Mouse (Mus musculus) MEL (cell line): ENCODE measurements around the gene Dglucy.

ENCODE experiments used
- CHD2 ChIP-seq: IDR thresholded peaks from 2 replicates; pipeline ENCODE4 v1.6.1; 2011; ENCODE audit warnings: low read length, improper control_type of control experiment
- CTCF ChIP-seq, 3 experiments: IDR thresholded peaks in 2 of 3; conservative IDR thresholded peaks in 1 of 3; 2 replicates each; pipeline ENCODE4 v1.5.1; 2011 to 2012; ENCODE audit warnings: low read length in 3 of 3, low read depth in 2 of 3, mild to moderate bottlenecking in 2 of 3, improper control_type of control experiment in 1 of 3, inconsistent platforms in 1 of 3, mixed read lengths in 1 of 3, moderate library complexity in 1 of 3; ENCODE audit not compliant: control insufficient read depth in 1 of 3, insufficient read depth in 1 of 3, poor library complexity in 1 of 3, severe bottlenecking in 1 of 3
- EP300 ChIP-seq, 2 experiments: IDR thresholded peaks; 2 replicates each; pipeline ENCODE4 v1.6.1; 2011; ENCODE audit warnings: improper control_type of control experiment in 2 of 2, low read length in 2 of 2, low read depth in 1 of 2, mild to moderate bottlenecking in 1 of 2
- GATA1 ChIP-seq: IDR thresholded peaks from 2 replicates; pipeline ENCODE4 v1.6.1; 2011; ENCODE audit warnings: low read depth, low read length, improper control_type of control experiment
- JUND ChIP-seq: IDR thresholded peaks from 2 replicates; pipeline ENCODE4 v1.6.1; 2011; ENCODE audit warnings: low read depth, mild to moderate bottlenecking, improper control_type of control experiment, low read length
- MAX ChIP-seq: IDR thresholded peaks from 2 replicates; pipeline ENCODE4 v1.6.1; 2011; ENCODE audit warnings: low read length, improper control_type of control experiment
- NELFE ChIP-seq: IDR thresholded peaks from 2 replicates; pipeline ENCODE4 v1.6.1; 2011; ENCODE audit warnings: low read depth, low read length, improper control_type of control experiment
- NRF1 ChIP-seq: IDR thresholded peaks from 2 replicates; pipeline ENCODE4 v1.6.1; 2014; ENCODE audit warnings: low read depth, mild to moderate bottlenecking, inconsistent platforms, low read length, improper control_type of control experiment, moderate library complexity; ENCODE audit not compliant: poor library complexity, insufficient read depth, severe bottlenecking
- POLR2A ChIP-seq, 2 experiments: IDR thresholded peaks; 2 replicates each; pipeline ENCODE4 v1.6.1; 2011 to 2012; ENCODE audit warnings: low read length in 2 of 2, mild to moderate bottlenecking in 2 of 2, control low read depth in 1 of 2, improper control_type of control experiment in 1 of 2, low read depth in 1 of 2, moderate library complexity in 1 of 2; ENCODE audit not compliant: control insufficient read depth in 1 of 2, insufficient read depth in 1 of 2, poor library complexity in 1 of 2
- POLR2AphosphoS2 ChIP-seq: IDR thresholded peaks from 2 replicates; pipeline ENCODE4 v1.6.1; 2011; ENCODE audit warnings: low read length, improper control_type of control experiment
- TAL1 ChIP-seq: IDR thresholded peaks from 2 replicates; pipeline ENCODE4 v1.6.1; 2012; ENCODE audit warnings: mild to moderate bottlenecking, inconsistent platforms, low read length, moderate library complexity, mixed read lengths

DNA sequence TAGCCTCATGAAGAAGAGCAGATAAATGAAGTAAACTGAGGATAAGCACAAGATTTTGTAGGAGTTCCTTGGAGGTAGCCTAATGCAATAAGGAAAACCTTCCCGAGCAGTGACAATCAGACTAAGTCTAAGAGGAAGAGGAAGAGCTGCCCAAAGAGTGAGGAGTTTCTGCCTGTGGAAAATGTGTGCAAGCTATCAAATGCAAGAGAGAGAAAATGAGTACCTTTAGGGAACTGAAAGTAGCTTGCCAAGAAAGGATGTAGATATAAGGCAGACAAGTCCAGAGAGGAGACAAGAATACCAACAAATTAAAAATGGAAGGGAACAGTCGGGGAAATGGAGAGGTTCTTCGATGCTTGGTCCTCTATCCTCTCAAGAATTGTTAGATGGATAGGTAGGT lies 106.7 kb downstream of the Dglucy start:
- TF ChIP-seq CTCF (IDR thresholded peaks at IDR 0.05 in 2 of 3, conservative IDR thresholded peaks at IDR 0.05 in 1 of 3; ENCODE audit: control insufficient read depth in 1 of 3, insufficient read depth in 1 of 3, low read depth in 2 of 3, low read length in 3 of 3, poor library complexity in 1 of 3, severe bottlenecking in 1 of 3) (no peak), TAL1 (no peak), POLR2A (IDR thresholded peaks at IDR 0.05; ENCODE audit: control insufficient read depth in 1 of 2, insufficient read depth in 1 of 2, low read depth in 1 of 2, low read length in 2 of 2, poor library complexity in 1 of 2) (no peak), NELFE (no peak), POLR2AphosphoS2 (no peak), EP300 (IDR thresholded peaks at IDR 0.05; ENCODE audit: low read depth in 1 of 2, low read length in 2 of 2) (no peak), GATA1 (no peak), MAX (no peak), CHD2 (no peak), NRF1 (no peak), JUND (no peak)
